Mouse (Mus musculus) limb, embryonic 13.5 days (tissue): ENCODE data around the gene Mrvi1. TPM values are rescaled to one million over a fixed set of nuclear protein-coding genes. Genes with fewer than 3 reads are reported as not detected.

ENCODE experiments used
- ATAC-seq: fragments of 200-750 bp; cut with Nextera tagmentation; 2 replicates; pipeline ENCODE4 v1.8.0; 2017; ENCODE audit warnings: low read depth, moderate number of reproducible peaks, moderate TSS enrichment; ENCODE audit not compliant: low FRiP score
- H3K27ac ChIP-seq: fragments of 300-500 bp; sonication (generic); 2 replicates; pipeline ENCODE4 v1.5.1; 2015; ENCODE audit warnings: inconsistent platforms, mild to moderate bottlenecking, moderate library complexity
- H3K27me3 ChIP-seq: fragments of 300-500 bp; sonication (generic); 2 replicates; pipeline ENCODE4 v1.6.1; 2015; ENCODE audit warnings: mild to moderate bottlenecking, inconsistent platforms
- H3K36me3 ChIP-seq: fragments of 300-500 bp; sonication (generic); 2 replicates; pipeline ENCODE4 v1.6.1; 2015; ENCODE audit warnings: inconsistent platforms, mild to moderate bottlenecking, moderate library complexity
- H3K4me1 ChIP-seq: fragments of 300-500 bp; sonication (generic); 2 replicates; pipeline ENCODE4 v1.6.1; 2015; ENCODE audit warnings: inconsistent platforms
- H3K4me2 ChIP-seq: fragments of 300-500 bp; sonication (generic); replicated peaks from 2 replicates; pipeline ENCODE4 v1.6.1; 2015; ENCODE audit warnings: inconsistent platforms, mild to moderate bottlenecking, moderate library complexity
- H3K4me3 ChIP-seq: fragments of 300-500 bp; sonication (generic); 2 replicates; pipeline ENCODE4 v1.5.1; 2015; ENCODE audit warnings: moderate library complexity, mild to moderate bottlenecking, inconsistent platforms
- H3K9ac ChIP-seq: fragments of 300-500 bp; sonication (generic); 2 replicates; pipeline ENCODE4 v1.6.1; 2015; ENCODE audit warnings: mild to moderate bottlenecking, inconsistent platforms
- H3K9me3 ChIP-seq: fragments of 300-500 bp; sonication (generic); 2 replicates; pipeline ENCODE4 v1.6.1; 2016; ENCODE audit warnings: inconsistent platforms
- WGBS: fragments of 180-500 bp; shearing (Covaris S2); methylation state at CpG from one replicate; pipeline ENCODE4 v1.1.7; 2015; 5-methylcytosine and 5-hydroxymethylcytosine counted together
- polyA plus RNA-seq: library from polyadenylated mRNA; unstranded; fragments of >200 nt; fragmentation: Nextera tagmentation; extraction: Ambion mirVana; gene quantifications from 2 replicates; pipeline ENCODE4 v1.2.1, GENCODE M21; 2015

Mrvi1 gene
- 0.86 and 1.6 TPM in 2 replicates for polyA plus RNA-seq

GRCm38 (mm10) chr7:110982053-110982705 lies at the start of gene Mrvi1:
Gene Mrvi1 (minus strand): TSS chr7:110982461.
- peak within 1 kb of the TSS; percentile 25; the same call in 1 of the 2 replicates for H3K4me2 ChIP-seq
- H3K36me3 ChIP-seq = no peaks in the 10 kb centered on the region
- H3K9me3 ChIP-seq = no peaks in the 10 kb centered on the region
- ATAC-seq = no peak
- H3K27me3 ChIP-seq = no peaks in the 10 kb centered on the region
- H3K4me1 ChIP-seq = peaks cover 18% of the 10 kb centered on the region
- no peak within 1 kb of the TSS for H3K9ac ChIP-seq
- 44% methylated on average over 7 of the region's 7 CpGs for WGBS
- no peak within 1 kb of the TSS for H3K4me3 ChIP-seq
- peak within 1 kb of the TSS; percentile 65; the same call in 1 of the 2 replicates for H3K27ac ChIP-seq

- under 1% methylated on average over 29 of the region's 29 CpGs for WGBS
- H3K4me3 ChIP-seq = peak overlapping the region; percentile 75
- H3K9ac ChIP-seq = peak overlapping the region; percentile 79
- H3K4me1 ChIP-seq = peaks cover 15% of the 10 kb centered on the region
- peak overlapping the region; percentile 85 for H3K27ac ChIP-seq
- H3K36me3 ChIP-seq = peaks cover 28% of the 10 kb centered on the region
- ATAC-seq = peak; percentile 57
- no peaks in the 10 kb centered on the region for H3K27me3 ChIP-seq
- H3K9me3 ChIP-seq = no peaks in the 10 kb centered on the region
- peak overlapping the region; percentile 84 for H3K4me2 ChIP-seq
Measured at GRCm38 (mm10) chr7:111029046-111029553, 46.8 kb upstream of the Mrvi1 start.

DNA sequence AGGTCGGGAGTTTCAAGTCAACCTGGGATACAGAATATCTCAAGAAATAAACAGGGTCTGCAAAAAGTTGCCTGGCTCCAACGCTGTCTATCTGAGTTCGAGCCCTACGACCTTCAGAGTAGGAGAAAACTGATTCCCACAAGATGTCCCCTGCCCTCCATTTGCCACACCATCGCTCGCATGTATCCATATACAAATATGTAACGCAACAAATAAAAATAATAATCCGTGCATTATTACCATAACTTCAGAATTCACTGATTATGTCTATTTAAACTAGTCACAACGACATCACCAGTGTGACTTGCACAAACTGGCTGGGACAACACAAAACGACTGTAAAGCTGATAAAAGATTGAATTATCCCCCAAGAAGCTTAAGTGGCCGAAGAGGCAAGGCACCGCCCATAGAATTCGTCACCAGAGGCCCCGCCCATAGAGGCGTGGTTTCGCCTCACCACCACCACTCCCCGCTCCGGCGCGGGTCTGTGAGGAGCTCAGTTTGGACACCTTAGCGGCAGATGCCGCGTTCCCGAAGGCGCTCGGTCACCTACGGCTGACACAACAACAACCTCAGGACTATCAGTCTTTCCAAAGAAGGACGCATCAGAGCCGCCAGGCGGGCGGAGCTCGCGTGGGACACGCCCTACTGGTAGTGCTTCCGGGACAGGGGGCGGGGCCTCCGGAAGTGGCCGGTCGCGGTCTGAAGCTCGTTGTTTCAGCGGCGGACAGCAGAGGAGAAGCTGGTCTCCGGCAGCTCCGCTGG lies 46.2 kb upstream of the Mrvi1 start, which contains the start of gene Ctr9:
Gene Ctr9, plus strand, starts transcription at position 671 of the 765 bp plus-strand sequence.
- H3K36me3 ChIP-seq = peaks cover 24% of the 10 kb centered on the region
- WGBS = 7% methylated on average over 45 of the region's 45 CpGs
- H3K27ac ChIP-seq = peak within 1 kb of the TSS; percentile 85
- no peaks in the 10 kb centered on the region for H3K27me3 ChIP-seq
- peak; percentile 96 for ATAC-seq
- H3K4me2 ChIP-seq = peak within 1 kb of the TSS; percentile 84
- peak within 1 kb of the TSS; percentile 75 for H3K4me3 ChIP-seq
- peaks cover 18% of the 10 kb centered on the region for H3K4me1 ChIP-seq
- no peaks in the 10 kb centered on the region for H3K9me3 ChIP-seq
- peak within 1 kb of the TSS; percentile 79 for H3K9ac ChIP-seq

- Histone ChIP-seq H3K27me3 (no peaks in the 10 kb centered on the region), H3K9me3 (no peaks in the 10 kb centered on the region), H3K36me3 (no peaks in the 10 kb centered on the region), H3K27ac (no peak overlapping the region), H3K4me3 (no peak overlapping the region), H3K4me1 (peaks cover 15% of the 10 kb centered on the region), H3K4me2 (no peak overlapping the region), H3K9ac (no peak overlapping the region)
- ATAC-seq = no peak
- 60% methylated on average over 4 of the region's 4 CpGs for WGBS
Measured at GRCm38 (mm10) chr7:111024912-111025311, 42.7 kb upstream of the Mrvi1 start.

- Histone ChIP-seq H3K9ac (0 out of 2 replicates have a peak overlapping the region, but pooled peaks have one; percentile 25), H3K9me3 (no peaks in the 10 kb centered on the region), H3K4me1 (peaks cover 9% of the 10 kb centered on the region; the same call in 1 of the 2 replicates), H3K36me3 (no peaks in the 10 kb centered on the region), H3K27me3 (no peaks in the 10 kb centered on the region), H3K4me3 (no peak overlapping the region), H3K4me2 (no peak overlapping the region), H3K27ac (no peak overlapping the region)
- WGBS = 42% methylated on average over 8 of the region's 8 CpGs
- no peak for ATAC-seq
Measured at GRCm38 (mm10) chr7:111024068-111024594, 41.9 kb upstream of the Mrvi1 start.

DNA sequence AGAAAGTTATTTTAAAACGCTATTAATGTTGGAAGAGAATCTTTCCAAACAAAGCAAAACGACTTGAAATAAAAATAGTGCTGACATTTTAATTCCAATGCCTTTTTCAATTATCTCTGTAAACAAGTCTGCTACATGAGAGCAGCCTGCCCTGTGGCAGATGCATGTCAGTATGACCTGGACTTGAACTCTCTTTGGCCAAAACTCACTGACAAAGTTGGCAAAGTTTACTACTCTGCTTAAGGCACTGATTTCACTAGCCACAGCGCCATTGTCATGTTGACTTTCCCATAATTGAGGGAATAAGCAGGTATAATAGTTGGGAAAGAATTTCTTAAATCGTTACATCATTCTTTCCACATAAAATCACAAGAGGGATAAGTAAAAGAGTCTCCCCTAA lies 38.6 kb upstream of the Mrvi1 start:
- Histone ChIP-seq H3K27ac (no peak overlapping the region), H3K4me2 (no peak overlapping the region), H3K4me1 (peaks cover 9% of the 10 kb centered on the region; the same call in 1 of the 2 replicates), H3K9me3 (no peaks in the 10 kb centered on the region), H3K36me3 (no peaks in the 10 kb centered on the region), H3K9ac (no peak overlapping the region), H3K27me3 (no peaks in the 10 kb centered on the region), H3K4me3 (no peak overlapping the region)
- WGBS = 72% methylated on average over 4 of the region's 4 CpGs
- no peak for ATAC-seq

DNA sequence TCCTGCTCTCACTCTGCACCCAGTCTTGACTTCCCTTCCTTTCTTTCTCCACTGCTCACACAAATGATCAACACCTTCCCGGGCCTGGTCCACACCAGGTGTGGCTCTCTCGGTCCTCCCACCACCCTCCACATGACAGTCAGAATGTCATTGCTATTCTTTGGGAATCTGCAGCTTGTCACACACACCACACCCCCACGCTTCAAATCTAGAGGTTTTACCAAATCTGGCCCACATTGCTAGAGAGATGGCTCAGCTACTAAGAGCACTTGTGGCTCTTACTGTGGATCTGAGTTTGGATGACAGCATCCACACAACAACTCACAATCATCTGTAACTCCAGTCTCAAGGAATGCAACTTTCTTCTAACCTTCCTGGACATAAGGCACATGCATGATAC lies 34.7 kb upstream of the Mrvi1 start:
- H3K4me2 ChIP-seq = no peak overlapping the region
- no peak overlapping the region for H3K4me3 ChIP-seq
- no peaks in the 10 kb centered on the region for H3K36me3 ChIP-seq
- H3K27ac ChIP-seq = no peak overlapping the region
- no peaks in the 10 kb centered on the region for H3K4me1 ChIP-seq
- no peak for ATAC-seq
- H3K9me3 ChIP-seq = no peaks in the 10 kb centered on the region
- H3K9ac ChIP-seq = no peak overlapping the region
- no peaks in the 10 kb centered on the region for H3K27me3 ChIP-seq
- WGBS = 72% methylated on average over 3 of the region's 3 CpGs

GRCm38 (mm10) chr7:111015731-111016130 lies 33.5 kb upstream of the Mrvi1 start:
- no peak for ATAC-seq
- no peaks in the 10 kb centered on the region for H3K27me3 ChIP-seq
- 79% methylated on average over 5 of the region's 5 CpGs for WGBS

GRCm38 (mm10) chr7:111014893-111015292 lies 32.6 kb upstream of the Mrvi1 start:
- Histone ChIP-seq H3K27ac (no peak overlapping the region), H3K4me2 (no peak overlapping the region), H3K27me3 (no peaks in the 10 kb centered on the region), H3K4me1 (no peaks in the 10 kb centered on the region), H3K4me3 (no peak overlapping the region), H3K36me3 (no peaks in the 10 kb centered on the region), H3K9me3 (no peaks in the 10 kb centered on the region), H3K9ac (no peak overlapping the region)
- WGBS = 25% methylated on average over 5 of the region's 5 CpGs
- peak; percentile 80 for ATAC-seq

More at GRCm38 (mm10) chr7:111015731-111016130, 33.5 kb upstream of the Mrvi1 start:
- Histone ChIP-seq H3K4me1 (no peaks in the 10 kb centered on the region), H3K9me3 (no peaks in the 10 kb centered on the region), H3K27ac (no peak overlapping the region), H3K4me2 (no peak overlapping the region), H3K4me3 (no peak overlapping the region), H3K36me3 (no peaks in the 10 kb centered on the region), H3K9ac (no peak overlapping the region)

- no peak overlapping the region for H3K4me3 ChIP-seq
- ATAC-seq = no peak
- H3K9me3 ChIP-seq = no peaks in the 10 kb centered on the region
- H3K27ac ChIP-seq = no peak overlapping the region
- H3K36me3 ChIP-seq = no peaks in the 10 kb centered on the region
- no peak overlapping the region for H3K9ac ChIP-seq
- H3K4me2 ChIP-seq = no peak overlapping the region
- H3K4me1 ChIP-seq = no peaks in the 10 kb centered on the region
- 72% methylated on average over 7 of the region's 7 CpGs for WGBS
- H3K27me3 ChIP-seq = no peaks in the 10 kb centered on the region
Measured at GRCm38 (mm10) chr7:111014039-111014605, 31.9 kb upstream of the Mrvi1 start.

DNA sequence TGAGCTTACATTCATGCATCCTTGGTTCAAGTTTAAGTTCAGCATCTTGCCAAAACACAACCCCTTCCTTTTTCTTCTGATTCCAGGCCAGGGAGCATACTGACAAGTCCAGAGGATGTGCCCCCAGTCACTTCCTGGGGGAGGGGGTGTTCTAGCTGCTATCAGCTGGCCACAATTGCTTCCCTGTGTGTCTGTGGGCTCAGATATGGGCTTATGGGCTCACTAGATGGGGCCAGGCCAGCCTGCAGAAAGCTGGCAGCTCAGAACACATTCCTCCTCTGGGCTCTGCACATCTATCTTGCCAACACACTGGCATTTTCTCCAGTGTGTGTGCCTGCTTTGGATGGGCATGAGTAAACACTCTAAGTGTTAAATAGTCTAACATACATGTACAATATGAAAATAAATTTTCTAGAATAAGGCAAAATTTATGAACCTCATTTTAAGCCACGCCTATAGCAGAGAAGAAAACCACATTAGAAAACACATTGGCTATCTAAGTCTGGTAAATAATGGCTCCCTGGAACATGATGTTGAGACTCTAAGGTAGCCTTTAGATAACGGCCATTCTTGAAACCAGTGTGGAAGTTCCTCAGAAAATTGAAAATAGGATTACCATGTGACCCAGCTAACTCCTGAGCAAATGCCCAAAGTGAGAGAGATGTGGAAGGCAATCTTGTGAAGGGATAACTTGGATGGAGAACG lies 22.0 kb upstream of the Mrvi1 start:
- Histone ChIP-seq H3K4me3 (no peak overlapping the region), H3K27ac (no peak overlapping the region), H3K27me3 (no peaks in the 10 kb centered on the region), H3K9ac (no peak overlapping the region), H3K4me2 (no peak overlapping the region), H3K36me3 (no peaks in the 10 kb centered on the region), H3K9me3 (no peaks in the 10 kb centered on the region), H3K4me1 (no peaks in the 10 kb centered on the region)
- 87% methylated on average over 3 of the region's 3 CpGs for whole genome bisulfite sequencing
- no peak for ATAC-seq
